Mouse (Mus musculus) embryonic facial prominence, embryonic 13.5 days (tissue): ENCODE measurements around the gene Crlf3. TPM values are rescaled to one million over a fixed set of nuclear protein-coding genes. Genes with fewer than 3 reads are reported as not detected.

Source experiments
- ATAC-seq: fragments of 200-750 bp; cut with Nextera tagmentation; 2 replicates; pipeline ENCODE4 v1.8.0; 2017; ENCODE audit warnings: low read depth; ENCODE audit not compliant: insufficient number of reproducible peaks, insufficient read depth, low FRiP score, low TSS enrichment
- H3K27ac ChIP-seq: fragments of 300-500 bp; sonication (generic); 2 replicates; pipeline ENCODE4 v1.5.1; 2015; ENCODE audit warnings: moderate library complexity, mild to moderate bottlenecking, inconsistent platforms
- H3K27me3 ChIP-seq: fragments of 300-500 bp; sonication (generic); 2 replicates; pipeline ENCODE4 v1.6.1; 2015; ENCODE audit warnings: mild to moderate bottlenecking, inconsistent platforms
- H3K36me3 ChIP-seq: fragments of 300-500 bp; sonication (generic); 2 replicates; pipeline ENCODE4 v1.6.1; 2015; ENCODE audit warnings: mild to moderate bottlenecking, inconsistent platforms
- H3K4me1 ChIP-seq: fragments of 300-500 bp; sonication (generic); 2 replicates; pipeline ENCODE4 v1.6.1; 2015; ENCODE audit warnings: inconsistent platforms
- H3K4me2 ChIP-seq: fragments of 300-500 bp; sonication (generic); 2 replicates; pipeline ENCODE4 v1.6.1; 2015; ENCODE audit warnings: moderate library complexity, mild to moderate bottlenecking, inconsistent platforms
- H3K4me3 ChIP-seq: fragments of 300-500 bp; sonication (generic); 2 replicates; pipeline ENCODE4 v1.5.1; 2015; ENCODE audit warnings: mild to moderate bottlenecking, inconsistent platforms
- H3K9ac ChIP-seq: fragments of 300-500 bp; sonication (generic); 2 replicates; pipeline ENCODE4 v1.6.1; 2015; ENCODE audit warnings: mild to moderate bottlenecking, inconsistent platforms
- H3K9me3 ChIP-seq: fragments of 300-500 bp; sonication (generic); 2 replicates; pipeline ENCODE4 v1.6.1; 2016; ENCODE audit warnings: inconsistent platforms
- WGBS: fragments of 180-500 bp; shearing (Covaris S2); methylation state at CpG from one replicate; pipeline ENCODE4 v1.1.7; 2015; ENCODE audit warnings: mixed read lengths; 5-methylcytosine and 5-hydroxymethylcytosine counted together
- polyA plus RNA-seq: library from polyadenylated mRNA; unstranded; fragments of >200 nt; fragmentation: Nextera tagmentation; extraction: Ambion mirVana; gene quantifications from 2 replicates; pipeline ENCODE4 v1.2.1, GENCODE M21; 2015

Crlf3 gene
- polyA plus RNA-seq: 47.4 and 50.9 TPM in 2 replicates

GRCm38 (mm10) chr11:80080826-80081728, at the start of gene Crlf3:
Gene Crlf3 (minus strand): TSS chr11:80080991.
- peaks cover 16% of the 10 kb centered on the region for H3K4me1 ChIP-seq
- peak within 1 kb of the TSS; percentile 72 for H3K4me2 ChIP-seq
- peak within 1 kb of the TSS; percentile 97 for H3K27ac ChIP-seq
- WGBS: 5% methylated on average over 54 of the region's 55 CpGs
- H3K27me3 ChIP-seq: no peaks in the 10 kb centered on the region
- no peaks in the 10 kb centered on the region for H3K9me3 ChIP-seq
- peak; percentile 90 for ATAC-seq
- peak within 1 kb of the TSS; percentile 91 for H3K4me3 ChIP-seq
- peak within 1 kb of the TSS; percentile 98 for H3K9ac ChIP-seq
- no peaks in the 10 kb centered on the region for H3K36me3 ChIP-seq

- Histone ChIP-seq H3K4me2 (no peak overlapping the region), H3K4me1 (no peaks in the 10 kb centered on the region), H3K4me3 (no peak overlapping the region), H3K27ac (no peak overlapping the region), H3K36me3 (peaks cover 70% of the 10 kb centered on the region), H3K9me3 (no peaks in the 10 kb centered on the region), H3K9ac (no peak overlapping the region), H3K27me3 (no peaks in the 10 kb centered on the region)
- WGBS: 71% methylated on average over 1 of the region's 1 CpGs
- no peak for ATAC-seq
Observed at GRCm38 (mm10) chr11:80116411-80116810, 35.6 kb upstream of the Crlf3 start.

GRCm38 (mm10) chr11:80104407-80104806, 23.6 kb upstream of the Crlf3 start:
- Histone ChIP-seq H3K9ac (no peak overlapping the region), H3K4me3 (no peak overlapping the region), H3K4me2 (no peak overlapping the region), H3K27ac (no peak overlapping the region), H3K9me3 (no peaks in the 10 kb centered on the region), H3K36me3 (peaks cover 54% of the 10 kb centered on the region), H3K27me3 (no peaks in the 10 kb centered on the region), H3K4me1 (no peaks in the 10 kb centered on the region)
- ATAC-seq: no peak
- 87% methylated on average over 1 of the region's 1 CpGs for whole genome bisulfite sequencing

- Histone ChIP-seq H3K27me3 (no peaks in the 10 kb centered on the region), H3K9me3 (no peaks in the 10 kb centered on the region), H3K4me3 (no peak overlapping the region), H3K4me1 (no peaks in the 10 kb centered on the region), H3K9ac (no peak overlapping the region), H3K4me2 (no peak overlapping the region), H3K27ac (no peak overlapping the region), H3K36me3 (peaks cover 55% of the 10 kb centered on the region)
- no peak for ATAC-seq
- WGBS: 94% methylated on average over 6 of the region's 6 CpGs
Observed at GRCm38 (mm10) chr11:80101298-80101697, 20.5 kb upstream of the Crlf3 start.

GRCm38 (mm10) chr11:80098444-80099056, 17.8 kb upstream of the Crlf3 start:
- Histone ChIP-seq H3K9ac (no peak overlapping the region), H3K27ac (no peak overlapping the region), H3K36me3 (peaks cover 63% of the 10 kb centered on the region), H3K4me1 (no peaks in the 10 kb centered on the region), H3K27me3 (no peaks in the 10 kb centered on the region), H3K4me2 (no peak overlapping the region), H3K4me3 (no peak overlapping the region), H3K9me3 (no peaks in the 10 kb centered on the region)
- no peak for ATAC-seq
- WGBS: 91% methylated on average over 3 of the region's 3 CpGs

GRCm38 (mm10) chr11:80090555-80091164, 9.9 kb upstream of the Crlf3 start:
- Histone ChIP-seq H3K27me3 (no peaks in the 10 kb centered on the region), H3K9me3 (no peaks in the 10 kb centered on the region), H3K4me2 (peak overlapping the region; percentile 79), H3K36me3 (peaks cover 12% of the 10 kb centered on the region), H3K4me1 (peaks cover 5% of the 10 kb centered on the region; the same call in 1 of the 2 replicates), H3K27ac (no peak overlapping the region), H3K4me3 (peak overlapping the region; percentile 99), H3K9ac (peak overlapping the region; percentile 98; the same call in 1 of the 2 replicates)
- ATAC-seq: no peak
- WGBS: 56% methylated on average over 3 of the region's 3 CpGs

GRCm38 (mm10) chr11:80089817-80090214, 9.0 kb upstream of the Crlf3 start:
- Histone ChIP-seq H3K9ac (peak overlapping the region; percentile 98), H3K4me3 (peak overlapping the region; percentile 99), H3K4me2 (peak overlapping the region; percentile 79), H3K27ac (peak overlapping the region; percentile 60), H3K27me3 (no peaks in the 10 kb centered on the region), H3K36me3 (peaks cover 5% of the 10 kb centered on the region; the same call in 1 of the 2 replicates), H3K9me3 (no peaks in the 10 kb centered on the region), H3K4me1 (peaks cover 5% of the 10 kb centered on the region; the same call in 1 of the 2 replicates)
- under 1% methylated on average over 14 of the region's 14 CpGs for WGBS
- no peak for ATAC-seq

GRCm38 (mm10) chr11:80088917-80089816, 8.4 kb upstream of the Crlf3 start, which contains the start of gene Atad5:
Gene Atad5 (plus strand): TSS chr11:80089400.
- Histone ChIP-seq H3K9ac (peak within 1 kb of the TSS; percentile 98), H3K36me3 (0 out of 2 replicates have a peak, but pooled peaks cover 1% of the 10 kb centered on the region), H3K9me3 (no peaks in the 10 kb centered on the region), H3K4me1 (peaks cover 5% of the 10 kb centered on the region; the same call in 1 of the 2 replicates), H3K27me3 (no peaks in the 10 kb centered on the region), H3K4me3 (peak within 1 kb of the TSS; percentile 99), H3K4me2 (peak within 1 kb of the TSS; percentile 79), H3K27ac (peak within 1 kb of the TSS; percentile 60)
- WGBS: 5% methylated on average over 57 of the region's 57 CpGs
- peak; percentile 64; the same call in 1 of the 2 replicates for ATAC-seq

- H3K27ac ChIP-seq: no peak overlapping the region
- ATAC-seq: no peak
- WGBS: 7% methylated on average over 5 of the region's 5 CpGs
Observed at GRCm38 (mm10) chr11:80086844-80087243, 6.1 kb upstream of the Crlf3 start.

GRCm38 (mm10) chr11:80085356-80086055, 4.7 kb upstream of the Crlf3 start:
- H3K36me3 ChIP-seq: no peaks in the 10 kb centered on the region
- ATAC-seq: no peak
- 73% methylated on average over 6 of the region's 6 CpGs for WGBS
- no peak overlapping the region for H3K4me2 ChIP-seq
- no peaks in the 10 kb centered on the region for H3K27me3 ChIP-seq
- H3K9me3 ChIP-seq: no peaks in the 10 kb centered on the region
- no peak overlapping the region for H3K4me3 ChIP-seq
- H3K4me1 ChIP-seq: peaks cover 8% of the 10 kb centered on the region; the same call in 1 of the 2 replicates
- H3K27ac ChIP-seq: no peak overlapping the region
- no peak overlapping the region for H3K9ac ChIP-seq

More at GRCm38 (mm10) chr11:80086844-80087243, 6.1 kb upstream of the Crlf3 start:
- Histone ChIP-seq H3K4me3 (no peak overlapping the region), H3K4me1 (peaks cover 5% of the 10 kb centered on the region; the same call in 1 of the 2 replicates), H3K27me3 (no peaks in the 10 kb centered on the region), H3K9me3 (no peaks in the 10 kb centered on the region), H3K4me2 (no peak overlapping the region), H3K36me3 (no peaks in the 10 kb centered on the region), H3K9ac (no peak overlapping the region)
